Mouse (Mus musculus) bone marrow macrophage, adult 2 months (primary cell): ENCODE data around the gene Gnat1. TPM values are rescaled to one million over a fixed set of nuclear protein-coding genes. Genes with fewer than 3 reads are reported as not detected.

ENCODE experiments used
- H3K27ac ChIP-seq: 2 replicates; pipeline ENCODE4 v1.5.1; 2012; ENCODE audit warnings: low read depth, low read length; ENCODE audit not compliant: insufficient read depth
- H3K4me1 ChIP-seq: 2 replicates; pipeline ENCODE4 v1.6.1; 2012; ENCODE audit warnings: low read length; ENCODE audit not compliant: control insufficient read depth, insufficient read depth
- H3K4me3 ChIP-seq: 2 replicates; pipeline ENCODE4 v1.5.1; 2012; ENCODE audit warnings: mild to moderate bottlenecking, low read length, moderate library complexity; ENCODE audit not compliant: insufficient read depth
- CTCF ChIP-seq: IDR thresholded peaks from 2 replicates; pipeline ENCODE4 v1.5.1; 2012; ENCODE audit warnings: low read depth, mild to moderate bottlenecking, low read length, moderate library complexity
- POLR2A ChIP-seq: IDR thresholded peaks from 2 replicates; pipeline ENCODE4 v1.6.1; 2012; ENCODE audit warnings: mild to moderate bottlenecking, low read depth, low read length, borderline replicate concordance
- polyA plus RNA-seq: library from polyadenylated mRNA; stranded (reverse); fragments of >200 nt; gene quantifications from 2 replicates; pipeline ENCODE4 v1.2.4, GENCODE M21; 2012; ENCODE audit not compliant: missing spikeins, insufficient read depth, insufficient read length

Gnat1 gene
- polyA plus RNA-seq, 1 experiment, result not detected

- H3K4me1 ChIP-seq, result peaks cover 15% of the 10 kb centered on the region
- H3K27ac ChIP-seq, result no peak overlapping the region
- no peak for TF ChIP-seq CTCF
- TF ChIP-seq POLR2A, result no peak
- no peak overlapping the region for H3K4me3 ChIP-seq
Observed at GRCm38 (mm10) chr9:107714221-107714952, 34.9 kb upstream of the Gnat1 start.

- TF ChIP-seq CTCF, result no peak
- no peak for TF ChIP-seq POLR2A
- H3K4me1 ChIP-seq, result peaks cover 15% of the 10 kb centered on the region
- peak within 1 kb of the TSS; percentile 58 for H3K4me3 ChIP-seq
- no peak within 1 kb of the TSS for H3K27ac ChIP-seq
Observed at GRCm38 (mm10) chr9:107709697-107710483, 30.4 kb upstream of the Gnat1 start, which contains the start of gene Sema3f. TSS of gene Sema3f (minus strand) at chr9:107710475.

- peaks cover 14% of the 10 kb centered on the region for H3K4me1 ChIP-seq
- peak overlapping the region; percentile 58 for H3K4me3 ChIP-seq
- TF ChIP-seq CTCF, result no peak
- TF ChIP-seq POLR2A, result no peak
- no peak overlapping the region for H3K27ac ChIP-seq
Observed at GRCm38 (mm10) chr9:107709096-107709696, 29.7 kb upstream of the Gnat1 start.

GRCm38 (mm10) chr9:107708439-107709095, 29.1 kb upstream of the Gnat1 start:
- no peak overlapping the region for H3K27ac ChIP-seq
- no peak overlapping the region for H3K4me3 ChIP-seq
- peaks cover 8% of the 10 kb centered on the region for H3K4me1 ChIP-seq
- TF ChIP-seq CTCF (no peak), POLR2A (no peak)

- TF ChIP-seq CTCF (no peak), POLR2A (no peak)
- Histone ChIP-seq H3K27ac (no peak overlapping the region), H3K4me3 (no peak overlapping the region), H3K4me1 (peaks cover under 1% of the 10 kb centered on the region; the same call in 1 of the 2 replicates)
Observed at GRCm38 (mm10) chr9:107707701-107708438, 28.4 kb upstream of the Gnat1 start.

GRCm38 (mm10) chr9:107706781-107707211, 27.3 kb upstream of the Gnat1 start:
- Histone ChIP-seq H3K27ac (no peak overlapping the region), H3K4me3 (no peak overlapping the region), H3K4me1 (no peaks in the 10 kb centered on the region)
- no peak for TF ChIP-seq CTCF
- no peak for TF ChIP-seq POLR2A

GRCm38 (mm10) chr9:107703337-107704122, 24.0 kb upstream of the Gnat1 start:
- no peak overlapping the region for H3K27ac ChIP-seq
- H3K4me1 ChIP-seq, result no peaks in the 10 kb centered on the region
- no peak overlapping the region for H3K4me3 ChIP-seq
- no peak for TF ChIP-seq CTCF

GRCm38 (mm10) chr9:107702606-107703185, 23.2 kb upstream of the Gnat1 start:
- H3K4me3 ChIP-seq, result no peak overlapping the region
- TF ChIP-seq CTCF (no peak), POLR2A (no peak)
- no peak overlapping the region for H3K27ac ChIP-seq
- H3K4me1 ChIP-seq, result no peaks in the 10 kb centered on the region
